Mouse (Mus musculus) ES-E14 (cell line): ENCODE measurements at regions not wholly inside any gene's neighbourhood (a gene's known extent, or its start where the extent isn't known, plus 50 kb on each side); places are given as distances from the start of the nearest gene placed in this dataset.

Experiments
- CHD2 ChIP-seq: IDR thresholded peaks from 2 replicates; pipeline ENCODE4 v1.6.1; 2014; ENCODE audit warnings: mild to moderate bottlenecking, low read depth, low read length, inconsistent platforms
- HCFC1 ChIP-seq: IDR thresholded peaks from 2 replicates; pipeline ENCODE4 v1.6.1; 2012; ENCODE audit warnings: low read length, inconsistent platforms, borderline replicate concordance; ENCODE audit not compliant: insufficient read depth
- MAFK ChIP-seq: IDR thresholded peaks from 2 replicates; pipeline ENCODE4 v1.6.1; 2014; ENCODE audit warnings: mild to moderate bottlenecking, low read depth, low read length, inconsistent platforms; ENCODE audit not compliant: insufficient read depth

DNA sequence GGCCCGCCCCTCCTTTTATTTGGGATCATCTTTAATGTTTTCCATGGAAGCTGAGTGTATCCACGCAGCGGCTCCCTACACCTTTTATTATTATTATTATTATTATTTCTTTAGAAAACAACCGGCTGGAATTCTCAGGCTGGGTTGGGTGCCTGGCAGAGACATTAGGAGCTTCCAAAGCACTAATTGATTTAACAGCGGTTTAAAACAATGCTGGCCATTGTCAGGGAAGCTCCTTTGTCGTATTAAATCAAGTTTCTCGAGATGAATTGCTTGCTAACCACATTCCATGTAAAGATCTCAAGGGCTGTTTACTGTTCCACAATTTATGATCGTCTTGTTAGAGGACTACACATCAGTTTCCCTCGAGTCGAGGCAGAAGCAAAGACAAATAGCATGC, 539.4 kb downstream of the Etnk1 start:
- TF ChIP-seq MAFK (no peak), HCFC1 (no peak), CHD2 (no peak)
